Mouse (Mus musculus) activated CD4-positive, CD25-positive, alpha-beta regulatory T cell (primary cell): ENCODE results near the gene Zfp536. TPM values are rescaled to one million over a fixed set of nuclear protein-coding genes. Genes with fewer than 3 reads are reported as not detected.

Experiments used
- polyA plus RNA-seq, 2 experiments: library from polyadenylated mRNA; unstranded; fragments of 100-300 nt; shearing (Covaris generic); gene quantifications; one replicate each; pipeline ENCODE4 v1.2.1; 2017

Gene Zfp536
- 1 to 10 TPM in 1 of 2 experiments, not detected in 1; 1.6 TPM for polyA plus RNA-seq

GRCm38 (mm10) chr7:37773312-37773702 lies at the start of gene Zfp536:
TSS of gene Zfp536 (minus strand) at chr7:37773641.

Other genes with a start within 250 kb of the Zfp536 start
- 10 to 100 TPM; 63.1 to 72.5 TPM for gene Uri1, start 249.9 kb upstream of the Zfp536 start, polyA plus RNA-seq